16 mouse cellular contexts compared by ENCODE assay signal in the genomic region with DNA sequence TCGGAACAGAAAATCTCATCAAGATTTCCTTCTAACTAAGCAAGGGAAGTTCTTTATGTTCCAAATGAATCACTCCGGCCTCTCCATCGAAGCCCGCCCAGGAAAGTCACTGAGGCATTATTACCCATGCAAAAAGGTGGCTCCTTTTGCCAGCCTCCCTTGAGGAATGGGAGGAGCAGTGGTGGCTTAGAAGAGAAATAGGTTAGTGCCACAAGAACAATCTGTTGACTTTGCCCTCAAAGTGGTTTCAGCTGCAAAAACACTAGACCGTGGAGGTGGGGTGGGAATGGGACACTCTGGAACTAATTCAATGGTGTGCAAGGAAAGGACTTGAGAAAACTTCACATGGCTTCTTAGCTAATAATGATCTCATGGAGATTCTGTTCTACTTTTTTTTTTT. TPM values are rescaled to one million over a fixed set of nuclear protein-coding genes. Genes with fewer than 3 reads are reported as not detected.
A peak's percentile ranks its signal among the peaks of the same experiment; 100 is the strongest.
DNase-seq lines count a peak whose midpoint lies in the region; ATAC-seq and TF ChIP-seq lines count a peak whose summit lies in the region.
"Had no signal": no experiment of that assay in that cellular context is flagged by ENCODE, and none has a peak within 500 bp of the region (broad histone marks: within the 10 kb centered on the region; RNA-seq: fewer than 3 reads in every experiment).

No protein-coding gene starts in this region.

- no peak for TF ChIP-seq POLR2A in lung, adult 2 months (IDR thresholded peaks at IDR 0.05; ENCODE audit: borderline replicate concordance, extremely low read depth, low read depth, low read length)

- intact Hi-C loops in heart, postnatal 25 days (cut with DNase I), result loop anchor here (5.0 kb wide), 1 partner anchor 114 kb away; no protein-coding TSS in a partner anchor

- H3K4me2 ChIP-seq in forebrain, embryonic 14.5 days (ENCODE audit: low read length), result no peak overlapping the region
- H3K4me2 ChIP-seq in heart, embryonic 14.5 days (ENCODE audit: low read length), result no peak overlapping the region
- H3K4me2 ChIP-seq: embryonic facial prominence, embryonic 15.5 days; limb, embryonic 15.5 days; midbrain, embryonic 12.5 days had no signal

- H3K36me3 ChIP-seq in forebrain, embryonic 10.5 days (replicated peaks), result peaks cover 31% of the 10 kb centered on the region
- H3K36me3 ChIP-seq in forebrain, embryonic 14.5 days (ENCODE audit: control insufficient read depth, insufficient read depth, low read length), result no peaks in the 10 kb centered on the region
- H3K36me3 ChIP-seq in heart, embryonic 14.5 days (ENCODE audit: control insufficient read depth, insufficient read depth, low read length), result peaks cover 11% of the 10 kb centered on the region; the same call in 1 of the 2 replicates
- H3K36me3 ChIP-seq in embryonic facial prominence, embryonic 10.5 days (replicated peaks), result peaks cover 22% of the 10 kb centered on the region
- H3K36me3 ChIP-seq: embryonic facial prominence, embryonic 15.5 days; limb, embryonic 15.5 days; midbrain, embryonic 12.5 days had no signal

- TF ChIP-seq CTCF in lung, adult 2 months (IDR thresholded peaks at IDR 0.05; ENCODE audit: insufficient read depth, low read length), result no peak

- H3K9me3 ChIP-seq in forebrain, embryonic 10.5 days, result no peaks in the 10 kb centered on the region
- no peaks in the 10 kb centered on the region for H3K9me3 ChIP-seq in forebrain, embryonic 14.5 days (replicated peaks; ENCODE audit: control insufficient read depth, low read length)
- H3K9me3 ChIP-seq in heart, embryonic 14.5 days (ENCODE audit: control insufficient read depth, low read length), result no peaks in the 10 kb centered on the region
- H3K9me3 ChIP-seq in embryonic facial prominence, embryonic 10.5 days, result no peaks in the 10 kb centered on the region
- H3K9me3 ChIP-seq: embryonic facial prominence, embryonic 15.5 days; limb, embryonic 15.5 days; midbrain, embryonic 12.5 days had no signal

- no peak overlapping the region for H3K9ac ChIP-seq in forebrain, embryonic 14.5 days (ENCODE audit: low read length)
- 0 out of 2 replicates have a peak overlapping the region, but pooled peaks have one; percentile 8 for H3K9ac ChIP-seq in heart, embryonic 14.5 days (ENCODE audit: low read length)
- H3K9ac ChIP-seq: embryonic facial prominence, embryonic 15.5 days; limb, embryonic 15.5 days; midbrain, embryonic 12.5 days had no signal

- DNase-seq in forebrain, embryonic 10.5 days (ENCODE audit: extremely low spot score, low spot score), result no peak
- no peak for DNase-seq in forebrain, embryonic 14.5 days (ENCODE audit: low spot score)
- DNase-seq in heart, postnatal 25 days (ENCODE audit: low spot score), result no peak
- DNase-seq in embryonic facial prominence, embryonic 10.5 days (ENCODE audit: low spot score), result peak; percentile 38
- DNase-seq in lung, adult 2 months, result peak; percentile 56
- no peak for DNase-seq in ovary, postnatal 14 days (ENCODE audit: low spot score)
- DNase-seq in right cerebral cortex, postnatal 4 days, result no peak
- DNase-seq: cerebellum, adult 18-20 months; thymus, postnatal 25 days had no signal

- WGBS in forebrain, embryonic 10.5 days, result 73% methylated on average over 5 of the region's 5 CpGs
- WGBS in forebrain, embryonic 14.5 days, result 91% methylated on average over 5 of the region's 5 CpGs
- 86% methylated on average over 5 of the region's 5 CpGs for WGBS in heart, embryonic 14.5 days
- 59% methylated on average over 5 of the region's 5 CpGs for WGBS in embryonic facial prominence, embryonic 10.5 days
- 56% methylated on average over 5 of the region's 5 CpGs for WGBS in lung, adult 2 months

- H3K4me1 ChIP-seq in forebrain, embryonic 10.5 days, result peaks cover 45% of the 10 kb centered on the region
- peaks cover 3% of the 10 kb centered on the region; the same call in 1 of the 2 replicates for H3K4me1 ChIP-seq in forebrain, embryonic 14.5 days (ENCODE audit: control insufficient read depth, insufficient read depth, low read length)
- peaks cover 2 to 23% of the 10 kb centered on the region in 2 experiments for H3K4me1 ChIP-seq in heart, embryonic 14.5 days (ENCODE audit: control insufficient read depth in 2 of 2, insufficient read depth in 2 of 2, low read length in 2 of 2)
- H3K4me1 ChIP-seq in embryonic facial prominence, embryonic 10.5 days, result peaks cover 45% of the 10 kb centered on the region
- H3K4me1 ChIP-seq in lung, adult 2 months (ENCODE audit: control insufficient read depth, insufficient read depth, low read length), result peaks cover 7% of the 10 kb centered on the region

- H3K27me3 ChIP-seq in forebrain, embryonic 10.5 days (ENCODE audit: poor library complexity, severe bottlenecking), result peaks cover 8% of the 10 kb centered on the region; the same call in 1 of the 2 replicates
- no peaks in the 10 kb centered on the region for H3K27me3 ChIP-seq in forebrain, embryonic 14.5 days (replicated peaks; ENCODE audit: control insufficient read depth, insufficient read depth, low read length)
- no peaks in the 10 kb centered on the region for H3K27me3 ChIP-seq in heart, embryonic 14.5 days (ENCODE audit: control insufficient read depth, insufficient read depth, low read length)
- H3K27me3 ChIP-seq in embryonic facial prominence, embryonic 10.5 days (replicated peaks; ENCODE audit: low read depth, poor library complexity, severe bottlenecking), result no peaks in the 10 kb centered on the region
- H3K27me3 ChIP-seq: CH12.LX; embryonic facial prominence, embryonic 15.5 days; limb, embryonic 15.5 days had no signal

- H3K4me3 ChIP-seq in forebrain, embryonic 10.5 days, result peak overlapping the region; percentile 18; the same call in 1 of the 2 replicates
- no peak overlapping the region for H3K4me3 ChIP-seq in forebrain, embryonic 14.5 days (ENCODE audit: low read depth, low read length)
- H3K4me3 ChIP-seq in heart, embryonic 14.5 days (ENCODE audit: control insufficient read depth in 1 of 2, insufficient read depth in 1 of 2, low read depth in 1 of 2, low read length in 2 of 2), result no peak overlapping the region
- no peak overlapping the region for H3K4me3 ChIP-seq in embryonic facial prominence, embryonic 10.5 days
- H3K4me3 ChIP-seq in lung, adult 2 months (replicated peaks; ENCODE audit: extremely low read depth, low read depth, low read length), result no peak overlapping the region
- H3K4me3 ChIP-seq: embryonic facial prominence, embryonic 15.5 days; limb, embryonic 15.5 days; midbrain, embryonic 12.5 days had no signal

- H3K27ac ChIP-seq in forebrain, embryonic 10.5 days, result no peak overlapping the region
- no peak overlapping the region for H3K27ac ChIP-seq in forebrain, embryonic 14.5 days (ENCODE audit: low read depth, low read length)
- H3K27ac ChIP-seq in heart, embryonic 14.5 days (replicated peaks in 1 of 2; ENCODE audit: control insufficient read depth in 1 of 2, insufficient read depth in 1 of 2, low read depth in 2 of 2, low read length in 2 of 2), result no peak overlapping the region
- H3K27ac ChIP-seq in embryonic facial prominence, embryonic 10.5 days (replicated peaks), result no peak overlapping the region
- H3K27ac ChIP-seq: embryonic facial prominence, embryonic 15.5 days; layer of hippocampus, adult 2 months; limb, embryonic 15.5 days; midbrain, embryonic 12.5 days had no signal

- ATAC-seq in forebrain, embryonic 14.5 days, result no peak
- no peak for ATAC-seq in heart, embryonic 14.5 days (ENCODE audit: insufficient number of reproducible peaks, insufficient read depth, low FRiP score, low read depth)
- ATAC-seq: activated CD4-positive, CD25-positive, alpha-beta regulatory T cell, adult 4 months had no signal

RNA-seq across cellular contexts. Expression of a gene that starts 3.2 kb away (rescaled TPM):
- 11.6 and 11.9 TPM in 2 replicates for polyA plus RNA-seq in forebrain, embryonic 10.5 days (2016; fragmentation: Nextera tagmentation; extraction: Ambion mirVana)
- 5.2 and 8.5 TPM in 2 replicates for polyA plus RNA-seq in forebrain, embryonic 14.5 days (2014; fragmentation: Nextera tagmentation; extraction: Ambion mirVana)
- polyA plus RNA-seq in heart, embryonic 14.5 days (2014; fragmentation: Nextera tagmentation; extraction: Ambion mirVana), result 16.6 and 18.9 TPM in 2 replicates
- 10 to 100 TPM; 44.1 to 44.2 TPM for total RNA-seq in heart, postnatal 25 days (2021)
- polyA plus RNA-seq in embryonic facial prominence, embryonic 10.5 days (2016; fragmentation: Nextera tagmentation; extraction: Ambion mirVana), result 10.0 and 11.2 TPM in 2 replicates
- 22.6 and 37.7 TPM in 2 replicates for polyA plus RNA-seq in lung, adult 2 months (2012; rRNA removed)

RNA-seq across cellular contexts. Expression of a gene that starts 30.7 kb away (rescaled TPM):
- 12.8 and 13.0 TPM in 2 replicates for polyA plus RNA-seq in forebrain, embryonic 10.5 days (2016; fragmentation: Nextera tagmentation; extraction: Ambion mirVana)
- 12.5 TPM in 2 replicates for polyA plus RNA-seq in forebrain, embryonic 14.5 days (2014; fragmentation: Nextera tagmentation; extraction: Ambion mirVana)
- 23.0 and 23.8 TPM in 2 replicates for polyA plus RNA-seq in heart, embryonic 14.5 days (2014; fragmentation: Nextera tagmentation; extraction: Ambion mirVana)
- 10 to 100 TPM; 11.2 to 12.4 TPM for total RNA-seq in heart, postnatal 25 days (2021)
- 12.2 and 12.5 TPM in 2 replicates for polyA plus RNA-seq in embryonic facial prominence, embryonic 10.5 days (2016; fragmentation: Nextera tagmentation; extraction: Ambion mirVana)
- 41.0 and 41.7 TPM in 2 replicates for polyA plus RNA-seq in lung, adult 2 months (2012; rRNA removed)

Comparison
In these comparisons a context has a peak if more than half of its experiments do, and no peak if none do; other contexts are left out.
1. DNase-seq: peak in embryonic facial prominence, embryonic 10.5 days (single experiment) and lung, adult 2 months (single experiment); none in forebrain, embryonic 10.5 days (single experiment), forebrain, embryonic 14.5 days (single experiment), heart, postnatal 25 days (single experiment), ovary, postnatal 14 days (single experiment) and right cerebral cortex, postnatal 4 days (single experiment).